Mouse (Mus musculus) bone marrow macrophage, adult 2 months (primary cell): ENCODE data around the gene Tcf20.

Experiments used
- CTCF ChIP-seq: IDR thresholded peaks from 2 replicates; pipeline ENCODE4 v1.5.1; 2012; ENCODE audit warnings: low read depth, mild to moderate bottlenecking, low read length, moderate library complexity
- POLR2A ChIP-seq: IDR thresholded peaks from 2 replicates; pipeline ENCODE4 v1.6.1; 2012; ENCODE audit warnings: mild to moderate bottlenecking, low read depth, low read length, borderline replicate concordance

DNA sequence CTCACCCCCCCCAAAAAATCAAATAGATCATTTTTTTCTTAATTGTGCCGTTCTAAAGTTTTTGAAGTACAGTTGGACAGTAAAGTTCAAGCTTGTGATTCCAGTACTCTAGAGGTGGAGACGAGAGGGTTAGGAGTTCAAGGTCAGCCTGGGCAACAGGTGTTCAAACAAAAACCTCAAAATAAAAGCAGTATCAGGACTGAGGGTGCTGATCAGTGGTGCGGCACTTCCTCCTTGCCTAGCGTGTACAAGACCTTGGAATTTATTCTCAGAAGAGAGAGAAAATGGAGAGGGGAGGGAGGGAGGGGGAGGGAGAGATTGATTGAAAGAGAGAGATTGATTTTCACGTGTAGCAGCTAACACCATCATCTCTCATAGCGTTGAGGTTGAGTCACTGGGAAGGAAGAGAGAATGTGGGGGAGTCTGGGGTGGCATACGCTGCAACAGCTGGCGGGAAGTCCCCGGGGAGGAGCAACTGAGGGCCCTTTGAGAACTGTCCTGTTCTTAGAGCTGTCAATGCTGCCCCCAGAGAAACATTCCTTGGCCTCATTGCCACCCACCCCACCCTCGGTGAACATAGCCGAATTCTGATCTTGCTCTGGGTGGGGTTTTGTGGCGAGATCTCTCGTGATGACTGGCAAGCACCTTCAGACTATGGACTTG lies 21.2 kb upstream of the Tcf20 start:
- TF ChIP-seq CTCF (no peak), POLR2A (no peak)
